Mouse (Mus musculus): Measurements from ENCODE around the gene Slc45a3. TPM values are rescaled to one million over a fixed set of nuclear protein-coding genes. Genes with fewer than 3 reads are reported as not detected.
A peak's percentile ranks its signal among the peaks of the same experiment; 100 is the strongest.

Slc45a3 gene
- polyA plus RNA-seq, 1 experiment from 2014 or later = 0.66 TPM

DNA sequence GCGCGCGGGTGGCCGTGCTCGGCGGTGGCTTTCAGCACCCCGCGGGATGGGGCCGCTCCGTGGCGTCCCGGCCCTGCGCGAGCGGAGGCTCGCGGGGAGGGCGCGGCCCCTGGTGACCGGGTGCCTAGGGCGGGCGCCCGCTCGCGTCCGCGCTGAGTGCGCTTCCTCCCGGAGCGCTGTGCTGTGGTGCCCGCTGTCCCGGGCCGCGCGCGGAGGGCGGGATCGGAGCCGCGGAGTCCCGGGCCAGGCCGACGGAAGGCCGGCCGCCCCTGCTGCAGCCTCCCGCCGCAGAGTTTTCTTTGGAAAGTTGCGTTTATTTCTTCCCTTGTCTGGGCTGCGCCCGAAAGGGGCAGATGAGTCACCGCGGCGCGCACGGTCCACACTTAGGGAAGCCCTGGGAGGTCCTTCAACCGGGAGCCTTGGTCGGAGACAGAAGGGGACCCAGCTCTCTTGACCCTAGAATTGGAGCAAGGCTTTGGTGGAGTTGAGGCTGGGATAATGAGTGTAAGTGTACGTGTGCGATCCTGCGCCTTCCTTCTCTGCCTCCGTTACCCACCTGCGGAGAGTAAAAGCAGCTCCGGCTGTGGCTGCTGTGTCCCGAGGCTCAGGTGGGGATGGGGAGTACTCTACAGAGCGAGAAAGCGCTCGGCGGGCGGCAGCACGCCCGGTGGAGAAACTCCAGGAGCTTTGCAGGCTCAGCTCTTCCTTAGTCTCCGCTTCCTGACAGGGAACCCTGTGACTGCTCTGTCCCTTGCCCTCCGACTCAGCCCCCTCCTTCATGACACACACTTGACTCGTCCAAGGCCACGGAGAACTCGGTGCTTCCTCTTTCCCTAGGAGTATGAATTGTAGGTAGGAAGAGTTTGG, 551 bp downstream of the Slc45a3 start:
- Histone ChIP-seq H3K9me3 (ENCODE audit: control insufficient read depth, low read length) (no peaks in the 10 kb centered on the region), H3K9ac (replicated peaks; ENCODE audit: low read depth, low read length) (peak overlapping the region; percentile 67), H3K4me1 (ENCODE audit: control insufficient read depth, insufficient read depth, low read length) (peaks cover 7% of the 10 kb centered on the region), H3K4me3 (ENCODE audit: low read depth, low read length) (peak overlapping the region; percentile 71), H3K27me3 (ENCODE audit: control insufficient read depth, insufficient read depth, low read length) (peaks cover 3% of the 10 kb centered on the region; the same call in 1 of the 2 replicates), H3K27ac (ENCODE audit: low read depth, low read length) (no peak overlapping the region), H3K4me2 (ENCODE audit: low read depth, low read length) (peak overlapping the region; percentile 99), H3K36me3 (ENCODE audit: control insufficient read depth, insufficient read depth, low read length) (no peaks in the 10 kb centered on the region)
- ATAC-seq (ENCODE audit: low read depth) = peak; percentile 70
- 1% methylated on average over 69 of the region's 76 CpGs for WGBS

DNA sequence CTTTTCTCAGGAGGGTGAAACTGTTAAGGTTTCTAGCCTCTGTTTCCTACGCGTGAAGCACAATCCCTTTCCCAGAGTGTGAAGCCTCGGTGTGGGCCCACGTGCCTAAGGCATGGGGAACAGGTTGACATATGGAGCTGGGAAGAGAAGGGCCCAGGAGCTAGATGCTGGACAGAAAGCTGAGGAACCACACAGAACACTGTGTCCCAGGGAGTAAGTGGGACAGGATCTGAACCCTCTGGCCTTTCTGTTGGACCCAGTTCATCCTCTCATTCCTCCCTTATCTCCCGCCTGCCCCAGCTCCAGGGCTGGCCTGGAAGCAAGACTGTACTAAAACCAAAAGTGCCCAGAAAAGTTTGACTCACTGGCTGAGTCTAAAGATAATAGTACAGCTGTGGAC, 1.3 kb downstream of the Slc45a3 start:
- Histone ChIP-seq H3K9me3 (ENCODE audit: control insufficient read depth, low read length) (no peaks in the 10 kb centered on the region), H3K36me3 (ENCODE audit: control insufficient read depth, insufficient read depth, low read length) (no peaks in the 10 kb centered on the region), H3K4me3 (ENCODE audit: low read depth, low read length) (peak overlapping the region; percentile 71), H3K27ac (ENCODE audit: low read depth, low read length) (no peak overlapping the region), H3K4me2 (ENCODE audit: low read depth, low read length) (peak overlapping the region; percentile 99; the same call in 1 of the 2 replicates), H3K9ac (replicated peaks; ENCODE audit: low read depth, low read length) (no peak overlapping the region), H3K27me3 (ENCODE audit: control insufficient read depth, insufficient read depth, low read length) (peaks cover 3% of the 10 kb centered on the region; the same call in 1 of the 2 replicates), H3K4me1 (ENCODE audit: control insufficient read depth, insufficient read depth, low read length) (peaks cover 7% of the 10 kb centered on the region)
- 29% methylated on average over 5 of the region's 5 CpGs for WGBS
- no peak for ATAC-seq (ENCODE audit: low read depth)

DNA sequence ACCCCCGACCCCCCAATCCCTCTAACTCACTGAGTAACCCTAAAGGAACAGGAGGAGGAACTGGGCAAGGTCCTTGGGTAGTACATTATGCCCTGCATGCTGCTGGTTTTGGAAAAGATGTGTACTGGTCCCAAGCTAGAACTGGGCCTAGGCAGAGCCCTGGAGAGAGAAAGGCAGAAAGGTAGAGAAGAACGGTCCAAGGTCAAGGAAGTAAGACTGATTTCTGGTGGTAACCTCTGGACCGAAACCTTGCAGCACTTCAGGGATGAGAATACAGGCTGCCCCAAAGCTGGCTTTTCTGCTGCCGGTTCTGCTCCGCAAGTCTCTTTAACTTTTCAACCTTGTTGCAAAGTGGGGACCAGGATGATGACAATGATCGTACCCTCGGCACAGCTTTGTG, 1.8 kb downstream of the Slc45a3 start:
- H3K27me3 ChIP-seq (ENCODE audit: control insufficient read depth, insufficient read depth, low read length) = peaks cover 3% of the 10 kb centered on the region; the same call in 1 of the 2 replicates
- peak overlapping the region; percentile 99; the same call in 1 of the 2 replicates for H3K4me2 ChIP-seq (ENCODE audit: low read depth, low read length)
- no peak for ATAC-seq (ENCODE audit: low read depth)
- no peaks in the 10 kb centered on the region for H3K36me3 ChIP-seq (ENCODE audit: control insufficient read depth, insufficient read depth, low read length)
- WGBS = 80% methylated on average over 7 of the region's 7 CpGs
- H3K27ac ChIP-seq (ENCODE audit: low read depth, low read length) = no peak overlapping the region
- no peak overlapping the region for H3K4me3 ChIP-seq (ENCODE audit: low read depth, low read length)
- peaks cover 7% of the 10 kb centered on the region for H3K4me1 ChIP-seq (ENCODE audit: control insufficient read depth, insufficient read depth, low read length)
- H3K9ac ChIP-seq (replicated peaks; ENCODE audit: low read depth, low read length) = no peak overlapping the region
- H3K9me3 ChIP-seq (ENCODE audit: control insufficient read depth, low read length) = no peaks in the 10 kb centered on the region

DNA sequence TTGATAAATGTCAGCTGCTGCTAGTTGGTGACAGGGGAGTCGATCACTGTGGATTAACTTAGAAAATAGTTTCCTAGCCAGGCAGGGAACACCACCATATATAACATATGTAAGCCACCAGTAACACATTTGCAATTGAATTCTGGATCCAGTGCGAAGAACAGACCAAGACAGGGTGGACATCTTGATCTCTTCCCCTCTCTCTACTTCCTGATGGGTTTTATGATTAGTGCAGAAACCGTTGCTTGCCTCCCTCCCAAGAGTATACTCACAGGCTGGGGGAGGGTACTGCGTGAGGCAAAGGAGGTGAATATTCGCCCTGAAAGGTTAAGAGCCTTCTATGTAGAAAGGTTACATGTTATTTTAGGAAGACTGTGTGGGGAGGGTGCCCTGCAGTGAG, 3.1 kb downstream of the Slc45a3 start:
- Histone ChIP-seq H3K27me3 (ENCODE audit: control insufficient read depth, insufficient read depth, low read length) (peaks cover 3% of the 10 kb centered on the region; the same call in 1 of the 2 replicates), H3K9ac (replicated peaks; ENCODE audit: low read depth, low read length) (no peak overlapping the region), H3K4me1 (ENCODE audit: control insufficient read depth, insufficient read depth, low read length) (peaks cover 7% of the 10 kb centered on the region), H3K9me3 (ENCODE audit: control insufficient read depth, low read length) (no peaks in the 10 kb centered on the region), H3K4me3 (ENCODE audit: low read depth, low read length) (no peak overlapping the region), H3K36me3 (ENCODE audit: control insufficient read depth, insufficient read depth, low read length) (no peaks in the 10 kb centered on the region), H3K4me2 (ENCODE audit: low read depth, low read length) (no peak overlapping the region), H3K27ac (ENCODE audit: low read depth, low read length) (no peak overlapping the region)
- ATAC-seq (ENCODE audit: low read depth) = no peak
- 42% methylated on average over 5 of the region's 5 CpGs for WGBS

DNA sequence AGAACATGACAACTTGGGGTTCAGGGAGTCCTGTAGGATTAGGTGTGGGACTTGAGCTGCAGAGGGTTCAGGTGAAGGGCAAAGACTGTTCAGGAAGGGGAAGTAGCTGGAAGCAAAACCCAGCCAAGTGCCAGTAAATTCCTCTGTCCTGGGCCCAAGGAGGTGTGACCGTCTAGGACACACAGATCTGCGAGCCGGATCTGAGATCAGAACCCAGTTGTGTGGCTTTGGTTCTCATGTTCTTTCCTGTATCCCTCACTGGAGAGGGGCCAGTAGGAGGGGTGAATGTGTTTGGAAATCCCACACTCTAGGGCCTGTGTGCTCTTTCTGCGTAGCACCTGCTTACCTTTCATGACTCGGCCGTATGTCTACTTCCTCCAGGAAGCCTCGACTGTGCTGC, 4.6 kb downstream of the Slc45a3 start:
- Histone ChIP-seq H3K9me3 (ENCODE audit: control insufficient read depth, low read length) (no peaks in the 10 kb centered on the region), H3K36me3 (ENCODE audit: control insufficient read depth, insufficient read depth, low read length) (no peaks in the 10 kb centered on the region), H3K4me1 (ENCODE audit: control insufficient read depth, insufficient read depth, low read length) (peaks cover 7% of the 10 kb centered on the region), H3K4me2 (ENCODE audit: low read depth, low read length) (no peak overlapping the region), H3K27me3 (ENCODE audit: control insufficient read depth, insufficient read depth, low read length) (peaks cover 3% of the 10 kb centered on the region; the same call in 1 of the 2 replicates), H3K4me3 (ENCODE audit: low read depth, low read length) (no peak overlapping the region), H3K27ac (ENCODE audit: low read depth, low read length) (no peak overlapping the region), H3K9ac (replicated peaks; ENCODE audit: low read depth, low read length) (no peak overlapping the region)
- no peak for ATAC-seq (ENCODE audit: low read depth)
- WGBS = 83% methylated on average over 7 of the region's 7 CpGs

DNA sequence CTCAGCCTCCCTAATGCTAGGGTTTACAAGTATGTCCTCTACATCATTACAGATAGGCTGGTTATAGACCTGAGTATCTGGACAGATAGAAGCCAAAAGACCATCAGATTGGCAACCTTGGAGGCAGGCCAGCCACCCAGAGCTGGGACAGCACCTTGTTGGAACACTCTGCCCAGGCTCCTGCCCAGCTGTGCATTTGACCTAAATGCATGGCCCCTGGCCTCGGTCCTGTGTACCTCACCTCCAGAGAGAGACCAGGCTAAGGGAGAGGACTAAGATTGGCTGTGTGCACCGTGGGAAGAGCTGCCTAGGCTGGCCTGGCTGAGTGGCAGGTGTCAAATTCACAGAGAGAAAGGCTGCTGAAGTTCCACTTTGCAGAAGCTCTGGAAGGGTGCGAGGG, 5.8 kb downstream of the Slc45a3 start:
- 53% methylated on average over 3 of the region's 3 CpGs for whole genome bisulfite sequencing
- no peak for ATAC-seq (ENCODE audit: low read depth)

DNA sequence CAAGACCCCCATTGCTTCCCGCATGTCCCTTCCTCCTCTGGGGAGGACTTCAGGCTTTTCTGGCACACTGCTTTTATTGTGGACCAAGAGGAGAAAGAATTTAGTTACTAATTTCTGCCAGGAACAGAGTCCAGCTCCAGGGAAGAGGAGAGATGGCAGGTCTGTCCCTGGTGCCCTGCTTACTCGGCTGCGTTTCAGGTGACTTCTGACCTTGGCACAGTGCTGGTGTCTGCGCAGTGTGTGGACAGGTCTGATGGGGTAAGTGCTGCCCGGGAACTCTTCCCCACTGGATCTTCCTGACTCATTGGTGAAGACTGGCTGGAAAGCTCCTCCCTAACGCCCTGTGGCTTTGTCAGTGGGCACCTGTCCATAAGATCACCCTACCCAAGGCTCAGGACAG, 6.2 kb downstream of the Slc45a3 start:
- ATAC-seq (ENCODE audit: low read depth) = no peak

More for the DNA sequence above, 5.8 kb downstream of the Slc45a3 start:
- H3K4me3 ChIP-seq (ENCODE audit: low read depth, low read length) = no peak overlapping the region
- no peaks in the 10 kb centered on the region for H3K36me3 ChIP-seq (ENCODE audit: control insufficient read depth, insufficient read depth, low read length)
- no peaks in the 10 kb centered on the region for H3K27me3 ChIP-seq (ENCODE audit: control insufficient read depth, insufficient read depth, low read length)
- H3K9me3 ChIP-seq (ENCODE audit: control insufficient read depth, low read length) = no peaks in the 10 kb centered on the region
- no peak overlapping the region for H3K4me2 ChIP-seq (ENCODE audit: low read depth, low read length)
- peaks cover 4% of the 10 kb centered on the region for H3K4me1 ChIP-seq (ENCODE audit: control insufficient read depth, insufficient read depth, low read length)
- no peak overlapping the region for H3K27ac ChIP-seq (ENCODE audit: low read depth, low read length)
- no peak overlapping the region for H3K9ac ChIP-seq (replicated peaks; ENCODE audit: low read depth, low read length)

DNA sequence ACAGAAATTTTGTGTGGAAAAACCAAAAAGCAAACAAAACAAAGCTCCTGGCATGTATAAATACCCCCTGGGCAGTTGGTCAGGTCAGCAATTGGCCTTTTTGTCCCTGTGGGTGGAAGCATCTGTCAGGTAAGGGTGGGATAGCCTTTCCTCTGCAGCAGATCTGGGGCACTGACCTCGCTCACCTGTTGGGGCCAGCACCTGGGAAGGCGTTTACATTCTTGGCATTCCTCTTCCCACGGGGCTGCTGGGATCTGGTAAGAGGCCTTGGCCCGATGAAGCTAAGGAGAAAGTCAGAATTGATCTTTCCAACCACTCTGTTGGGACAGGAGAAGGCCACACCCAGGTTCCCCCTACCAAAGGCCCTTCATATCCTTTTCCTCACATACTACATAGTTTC, 7.1 kb downstream of the Slc45a3 start:
- H3K27ac ChIP-seq (ENCODE audit: low read depth, low read length) = no peak overlapping the region

More for the DNA sequence above, 6.2 kb downstream of the Slc45a3 start:
- Histone ChIP-seq H3K27ac (ENCODE audit: low read depth, low read length) (no peak overlapping the region), H3K9me3 (ENCODE audit: control insufficient read depth, low read length) (no peaks in the 10 kb centered on the region), H3K4me2 (ENCODE audit: low read depth, low read length) (no peak overlapping the region), H3K36me3 (ENCODE audit: control insufficient read depth, insufficient read depth, low read length) (no peaks in the 10 kb centered on the region), H3K9ac (replicated peaks; ENCODE audit: low read depth, low read length) (no peak overlapping the region), H3K4me1 (ENCODE audit: control insufficient read depth, insufficient read depth, low read length) (no peaks in the 10 kb centered on the region; the same call in 1 of the 2 replicates), H3K4me3 (ENCODE audit: low read depth, low read length) (no peak overlapping the region), H3K27me3 (ENCODE audit: control insufficient read depth, insufficient read depth, low read length) (no peaks in the 10 kb centered on the region)
- 80% methylated on average over 6 of the region's 6 CpGs for WGBS

DNA sequence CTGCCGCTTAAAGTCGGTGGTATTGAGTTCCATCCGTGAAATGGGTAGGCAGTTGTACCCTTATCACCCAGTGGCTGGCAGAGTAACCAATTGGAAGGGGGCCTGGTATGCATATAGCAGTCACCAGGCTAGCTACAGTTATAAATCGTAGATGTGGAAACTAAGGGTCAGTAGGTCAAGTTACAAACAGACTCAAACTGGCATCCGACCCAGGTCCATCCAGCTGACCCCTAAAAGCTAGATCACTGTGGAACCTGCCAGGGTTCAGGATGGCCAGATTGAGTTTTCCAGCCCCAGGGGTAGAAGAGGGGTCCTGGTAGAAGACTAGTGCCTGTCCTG, 7.5 kb downstream of the Slc45a3 start:
- H3K4me2 ChIP-seq (ENCODE audit: low read depth, low read length) = no peak overlapping the region
- H3K4me3 ChIP-seq (ENCODE audit: low read depth, low read length) = no peak overlapping the region
- WGBS = 43% methylated on average over 5 of the region's 5 CpGs
- no peak overlapping the region for H3K9ac ChIP-seq (replicated peaks; ENCODE audit: low read depth, low read length)
- H3K27ac ChIP-seq (ENCODE audit: low read depth, low read length) = no peak overlapping the region
- no peaks in the 10 kb centered on the region; the same call in 1 of the 2 replicates for H3K4me1 ChIP-seq (ENCODE audit: control insufficient read depth, insufficient read depth, low read length)
- no peaks in the 10 kb centered on the region for H3K9me3 ChIP-seq (ENCODE audit: control insufficient read depth, low read length)
- no peaks in the 10 kb centered on the region for H3K27me3 ChIP-seq (ENCODE audit: control insufficient read depth, insufficient read depth, low read length)
- no peaks in the 10 kb centered on the region for H3K36me3 ChIP-seq (ENCODE audit: control insufficient read depth, insufficient read depth, low read length)
- no peak for ATAC-seq (ENCODE audit: low read depth)

More for the DNA sequence above, 7.1 kb downstream of the Slc45a3 start:
- Histone ChIP-seq H3K4me3 (ENCODE audit: low read depth, low read length) (no peak overlapping the region), H3K9ac (replicated peaks; ENCODE audit: low read depth, low read length) (no peak overlapping the region), H3K27me3 (ENCODE audit: control insufficient read depth, insufficient read depth, low read length) (no peaks in the 10 kb centered on the region), H3K9me3 (ENCODE audit: control insufficient read depth, low read length) (no peaks in the 10 kb centered on the region), H3K4me2 (ENCODE audit: low read depth, low read length) (no peak overlapping the region), H3K4me1 (ENCODE audit: control insufficient read depth, insufficient read depth, low read length) (no peaks in the 10 kb centered on the region; the same call in 1 of the 2 replicates), H3K36me3 (ENCODE audit: control insufficient read depth, insufficient read depth, low read length) (no peaks in the 10 kb centered on the region)
- WGBS = 62% methylated on average over 4 of the region's 4 CpGs
- ATAC-seq (ENCODE audit: low read depth) = no peak
